Mouse (Mus musculus) spleen, adult 2 months (tissue): Measurements from ENCODE around the gene Nav2. TPM values are rescaled to one million over a fixed set of nuclear protein-coding genes. Genes with fewer than 3 reads are reported as not detected.

ENCODE experiments used
- DNase-seq, 2 experiments: peaks; one replicate each; pipeline versions ENCODE4 v3.0.0 to v3.0.0-alpha.2; 2012 to 2021; ENCODE audit warnings: low spot score in 2 of 2, low read depth in 1 of 2
- H3K27ac ChIP-seq: fragments of 200-500 bp; 2 replicates; pipeline ENCODE4 v1.5.1; 2012; ENCODE audit warnings: low read length, inconsistent platforms; ENCODE audit not compliant: insufficient read depth
- H3K27me3 ChIP-seq: fragments of 200-500 bp; 2 replicates; pipeline ENCODE4 v1.6.1; 2012; ENCODE audit warnings: mild to moderate bottlenecking, moderate library complexity, low read length, inconsistent platforms; ENCODE audit not compliant: control insufficient read depth, insufficient read depth
- H3K36me3 ChIP-seq: fragments of 200-500 bp; 2 replicates; pipeline ENCODE4 v1.6.1; 2012; ENCODE audit warnings: mild to moderate bottlenecking, low read length, inconsistent platforms; ENCODE audit not compliant: control insufficient read depth, insufficient read depth
- H3K4me1 ChIP-seq: fragments of 200-500 bp; 2 replicates; pipeline ENCODE4 v1.6.1; 2011; ENCODE audit warnings: inconsistent platforms; ENCODE audit not compliant: control insufficient read depth, insufficient read depth, insufficient read length
- H3K4me3 ChIP-seq: fragments of 200-500 bp; 2 replicates; pipeline ENCODE4 v1.5.1; 2011; ENCODE audit warnings: mild to moderate bottlenecking, inconsistent platforms; ENCODE audit not compliant: insufficient read depth, insufficient read length; ENCODE audit errors: extremely low read depth
- CTCF ChIP-seq: fragments of 200-500 bp; IDR thresholded peaks from 2 replicates; pipeline ENCODE4 v1.5.1; 2011; ENCODE audit warnings: mild to moderate bottlenecking, inconsistent platforms; ENCODE audit not compliant: insufficient read depth, insufficient read length, insufficient replicate concordance; ENCODE audit errors: extremely low read depth
- POLR2A ChIP-seq: fragments of 200-500 bp; IDR thresholded peaks from 2 replicates; pipeline ENCODE4 v1.6.1; 2011; ENCODE audit warnings: low read depth, low read length, inconsistent platforms
- WGBS: fragments of 180-500 bp; shearing (Covaris S2); methylation state at CpG from one replicate; pipeline ENCODE4 v1.1.7; 2018; 5-methylcytosine and 5-hydroxymethylcytosine counted together
- polyA plus RNA-seq: library from polyadenylated mRNA; depleted of rRNA; stranded (reverse); fragments of >200 nt; gene quantifications from 2 replicates; pipeline ENCODE4 v1.2.3, GENCODE M21; 2012

The Nav2 gene
- polyA plus RNA-seq, 1 experiment = 3.5 TPM

- H3K4me3 ChIP-seq = no peak overlapping the region
- no peaks in the 10 kb centered on the region for H3K36me3 ChIP-seq
- TF ChIP-seq POLR2A = no peak
- TF ChIP-seq CTCF = peak; percentile 80; the same call in 1 of the 2 replicates
- 27% methylated on average over 16 of the region's 16 CpGs for WGBS
- DNase-seq = peak in 1 of 2 experiments; percentile 42
- no peak overlapping the region for H3K27ac ChIP-seq
- no peaks in the 10 kb centered on the region for H3K4me1 ChIP-seq
- no peaks in the 10 kb centered on the region for H3K27me3 ChIP-seq
These were observed 364.2 kb downstream of the Nav2 start for GRCm38 (mm10) chr7:49272445-49273439.

GRCm38 (mm10) chr7:49273907-49274656 lies 365.6 kb downstream of the Nav2 start:
- DNase-seq = no peak
- WGBS = 87% methylated on average over 13 of the region's 13 CpGs
- TF ChIP-seq CTCF = no peak
- no peak for TF ChIP-seq POLR2A

GRCm38 (mm10) chr7:49274676-49275075 lies 366.2 kb downstream of the Nav2 start:
- H3K36me3 ChIP-seq = no peaks in the 10 kb centered on the region
- no peak for DNase-seq
- no peaks in the 10 kb centered on the region for H3K4me1 ChIP-seq
- H3K4me3 ChIP-seq = no peak overlapping the region
- no peak for TF ChIP-seq POLR2A
- no peak for TF ChIP-seq CTCF
- no peak overlapping the region for H3K27ac ChIP-seq
- 82% methylated on average over 8 of the region's 8 CpGs for WGBS
- H3K27me3 ChIP-seq = no peaks in the 10 kb centered on the region

More at GRCm38 (mm10) chr7:49273907-49274656, 365.6 kb downstream of the Nav2 start:
- Histone ChIP-seq H3K27me3 (no peaks in the 10 kb centered on the region), H3K36me3 (no peaks in the 10 kb centered on the region), H3K4me3 (no peak overlapping the region), H3K4me1 (no peaks in the 10 kb centered on the region), H3K27ac (no peak overlapping the region)

DNA sequence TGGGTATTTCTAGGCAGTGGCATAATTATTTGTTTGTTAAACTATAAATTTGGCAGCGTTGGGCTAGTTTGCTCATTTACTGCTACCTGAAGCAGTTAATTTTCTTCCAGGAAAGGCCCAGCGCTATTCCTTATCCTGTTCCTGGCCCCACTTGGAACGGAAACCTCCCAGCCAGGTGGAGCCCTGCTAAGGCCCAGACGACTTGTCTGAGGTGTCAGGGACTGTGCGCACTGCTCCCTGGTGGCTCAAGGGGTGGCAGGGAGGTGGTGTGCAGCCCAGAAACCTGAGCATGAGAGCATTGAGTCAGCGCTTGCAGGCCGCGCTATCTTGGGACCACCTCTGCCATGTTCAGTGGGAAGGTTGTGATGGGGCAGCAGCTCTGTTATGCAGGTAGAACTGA lies 367.6 kb downstream of the Nav2 start:
- H3K27me3 ChIP-seq = no peaks in the 10 kb centered on the region
- H3K4me3 ChIP-seq = no peak overlapping the region
- no peak overlapping the region for H3K27ac ChIP-seq
- DNase-seq = no peak
- H3K4me1 ChIP-seq = no peaks in the 10 kb centered on the region
- 89% methylated on average over 8 of the region's 8 CpGs for WGBS
- TF ChIP-seq POLR2A = no peak
- no peak for TF ChIP-seq CTCF
- H3K36me3 ChIP-seq = no peaks in the 10 kb centered on the region

DNA sequence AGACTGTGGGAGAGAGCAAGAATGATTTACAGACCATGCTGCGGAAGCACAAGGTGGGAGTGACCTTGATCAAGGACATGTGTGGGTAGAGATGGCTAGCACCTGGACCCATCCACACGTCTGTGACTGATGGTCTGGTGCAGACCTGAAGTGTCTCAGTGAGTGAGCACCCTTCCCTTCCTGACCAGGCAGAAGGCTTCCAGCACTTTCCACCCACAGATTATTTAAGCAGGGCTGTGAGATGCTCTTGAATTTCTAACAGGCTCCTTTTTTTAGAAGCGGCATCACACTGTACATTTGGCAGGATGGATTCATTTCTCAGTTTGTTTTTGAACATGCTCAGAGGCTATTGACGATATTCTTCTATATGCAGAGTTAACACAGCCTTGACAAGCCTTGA lies 369.2 kb downstream of the Nav2 start:
- TF ChIP-seq CTCF (no peak), POLR2A (no peak)
- Histone ChIP-seq H3K27ac (no peak overlapping the region), H3K4me1 (no peaks in the 10 kb centered on the region), H3K4me3 (no peak overlapping the region), H3K27me3 (no peaks in the 10 kb centered on the region), H3K36me3 (no peaks in the 10 kb centered on the region)
- no peak for DNase-seq
- 86% methylated on average over 4 of the region's 4 CpGs for WGBS

GRCm38 (mm10) chr7:49278531-49278930 lies 370.0 kb downstream of the Nav2 start:
- Histone ChIP-seq H3K27me3 (no peaks in the 10 kb centered on the region), H3K4me3 (no peak overlapping the region), H3K36me3 (no peaks in the 10 kb centered on the region), H3K27ac (no peak overlapping the region), H3K4me1 (no peaks in the 10 kb centered on the region)
- no peak for DNase-seq
- TF ChIP-seq CTCF = no peak
- TF ChIP-seq POLR2A = no peak
- 53% methylated on average over 2 of the region's 2 CpGs for WGBS
